Mouse (Mus musculus): ENCODE measurements around the gene Jph2.

- no peak for TF ChIP-seq CTCF (IDR thresholded peaks at IDR 0.05; ENCODE audit: control insufficient read depth, insufficient read depth, insufficient read length)
- TF ChIP-seq MYOG (IDR thresholded peaks at IDR 0.05; ENCODE audit: control insufficient read depth, extremely low read depth, insufficient read length), result no peak
These were observed 32.8 kb downstream of the Jph2 start for GRCm38 (mm10) chr2:163364785-163365541.

Measured in C2C12 (cell line).